Mouse (Mus musculus) intestine, embryonic 16.5 days (tissue): ENCODE results near the gene Tgfbr1. TPM values are rescaled to one million over a fixed set of nuclear protein-coding genes. Genes with fewer than 3 reads are reported as not detected.
A peak's percentile ranks its signal among the peaks of the same experiment; 100 is the strongest.

ENCODE experiments used
- ATAC-seq: fragments of 200-750 bp; cut with Nextera tagmentation; 2 replicates; pipeline ENCODE4 v1.8.0; 2017; ENCODE audit warnings: moderate TSS enrichment, moderate library complexity
- H3K27ac ChIP-seq: fragments of 300-500 bp; sonication (generic); 2 replicates; pipeline ENCODE4 v1.5.1; 2014; ENCODE audit warnings: mild to moderate bottlenecking, low read length
- H3K27me3 ChIP-seq: fragments of 300-500 bp; sonication (generic); replicated peaks from 2 replicates; pipeline ENCODE4 v1.6.1; 2014; ENCODE audit warnings: low read length, control low read depth, mixed read lengths; ENCODE audit not compliant: control insufficient read depth, insufficient read depth
- H3K36me3 ChIP-seq: fragments of 300-500 bp; sonication (generic); 2 replicates; pipeline ENCODE4 v1.6.1; 2014; ENCODE audit warnings: low read length, control low read depth; ENCODE audit not compliant: control insufficient read depth, insufficient read depth
- H3K4me1 ChIP-seq: fragments of 300-500 bp; sonication (generic); 2 replicates; pipeline ENCODE4 v1.6.1; 2014; ENCODE audit warnings: low read length, control low read depth, mixed read lengths; ENCODE audit not compliant: control insufficient read depth, insufficient read depth
- H3K4me2 ChIP-seq: fragments of 300-500 bp; sonication (generic); 2 replicates; pipeline ENCODE4 v1.6.1; 2014; ENCODE audit warnings: low read depth, low read length, control low read depth
- H3K4me3 ChIP-seq: fragments of 300-500 bp; sonication (generic); 2 replicates; pipeline ENCODE4 v1.5.1; 2014; ENCODE audit warnings: mild to moderate bottlenecking, low read length
- H3K9ac ChIP-seq: fragments of 300-500 bp; sonication (generic); 2 replicates; pipeline ENCODE4 v1.6.1; 2014; ENCODE audit warnings: low read depth, low read length
- H3K9me3 ChIP-seq: fragments of 300-500 bp; sonication (generic); 2 replicates; pipeline ENCODE4 v1.6.1; 2016; ENCODE audit warnings: low read length, control low read depth; ENCODE audit not compliant: control insufficient read depth
- WGBS: fragments of 180-500 bp; shearing (Covaris S2); extraction: QIAGEN DNeasy Blood & Tissue Kit; methylation state at CpG from one replicate; pipeline ENCODE4 v1.1.7; 2014; 5-methylcytosine and 5-hydroxymethylcytosine counted together
- polyA plus RNA-seq: library from polyadenylated mRNA; unstranded; fragments of >200 nt; fragmentation: Nextera tagmentation; extraction: Ambion mirVana; gene quantifications from 2 replicates; pipeline ENCODE4 v1.2.1, GENCODE M21; 2015

Tgfbr1 gene
- polyA plus RNA-seq: 17.5 and 20.6 TPM in 2 replicates

- WGBS: under 1% methylated on average over 56 of the region's 65 CpGs
- H3K4me1 ChIP-seq: peaks cover 5% of the 10 kb centered on the region; the same call in 1 of the 2 replicates
- peak within 1 kb of the TSS; percentile 96 for H3K27ac ChIP-seq
- peak within 1 kb of the TSS; percentile 97 for H3K4me2 ChIP-seq
- peak; percentile 99 for ATAC-seq
- no peaks in the 10 kb centered on the region for H3K27me3 ChIP-seq
- peak within 1 kb of the TSS; percentile 91 for H3K9ac ChIP-seq
- no peaks in the 10 kb centered on the region for H3K36me3 ChIP-seq
- H3K9me3 ChIP-seq: no peaks in the 10 kb centered on the region
- H3K4me3 ChIP-seq: peak within 1 kb of the TSS; percentile 96
Observed at GRCm38 (mm10) chr4:47352803-47353388, at the start of gene Tgfbr1. TSS of gene Tgfbr1 (plus strand) at chr4:47353222.

GRCm38 (mm10) chr4:47303340-47303998 lies 49.6 kb upstream of the Tgfbr1 start:
- Histone ChIP-seq H3K4me3 (no peak overlapping the region), H3K9ac (no peak overlapping the region), H3K27me3 (no peaks in the 10 kb centered on the region), H3K4me1 (no peaks in the 10 kb centered on the region), H3K27ac (no peak overlapping the region), H3K4me2 (no peak overlapping the region), H3K36me3 (no peaks in the 10 kb centered on the region), H3K9me3 (peaks cover 4% of the 10 kb centered on the region; the same call in 1 of the 2 replicates)
- ATAC-seq: no peak
- WGBS: 68% methylated on average over 5 of the region's 5 CpGs

- no peaks in the 10 kb centered on the region for H3K36me3 ChIP-seq
- WGBS: 76% methylated on average over 12 of the region's 12 CpGs
- ATAC-seq: peak; percentile 53; the same call in 1 of the 2 replicates
Observed at GRCm38 (mm10) chr4:47309886-47310625, 43.0 kb upstream of the Tgfbr1 start.

GRCm38 (mm10) chr4:47310812-47311211 lies 42.2 kb upstream of the Tgfbr1 start:
- no peak overlapping the region for H3K27ac ChIP-seq
- H3K36me3 ChIP-seq: no peaks in the 10 kb centered on the region
- WGBS: 58% methylated on average over 6 of the region's 6 CpGs
- H3K4me2 ChIP-seq: no peak overlapping the region
- H3K9me3 ChIP-seq: no peaks in the 10 kb centered on the region
- H3K4me3 ChIP-seq: no peak overlapping the region
- peak; percentile 85 for ATAC-seq
- peaks cover 14% of the 10 kb centered on the region; the same call in 1 of the 2 replicates for H3K4me1 ChIP-seq
- no peaks in the 10 kb centered on the region for H3K27me3 ChIP-seq
- H3K9ac ChIP-seq: no peak overlapping the region

More at GRCm38 (mm10) chr4:47309886-47310625, 43.0 kb upstream of the Tgfbr1 start:
- H3K9me3 ChIP-seq: no peaks in the 10 kb centered on the region
- no peak overlapping the region for H3K9ac ChIP-seq
- no peak overlapping the region for H3K27ac ChIP-seq
- H3K4me3 ChIP-seq: no peak overlapping the region
- H3K27me3 ChIP-seq: no peaks in the 10 kb centered on the region
- H3K4me1 ChIP-seq: peaks cover 14% of the 10 kb centered on the region; the same call in 1 of the 2 replicates
- no peak overlapping the region for H3K4me2 ChIP-seq

- no peak overlapping the region for H3K4me2 ChIP-seq
- no peaks in the 10 kb centered on the region for H3K27me3 ChIP-seq
- H3K4me3 ChIP-seq: no peak overlapping the region
- H3K9ac ChIP-seq: no peak overlapping the region
- H3K4me1 ChIP-seq: peaks cover 14% of the 10 kb centered on the region; the same call in 1 of the 2 replicates
- no peaks in the 10 kb centered on the region for H3K9me3 ChIP-seq
- no peak for ATAC-seq
- H3K27ac ChIP-seq: no peak overlapping the region
- WGBS: 93% methylated on average over 6 of the region's 6 CpGs
- no peaks in the 10 kb centered on the region for H3K36me3 ChIP-seq
Observed at GRCm38 (mm10) chr4:47311467-47311866, 41.6 kb upstream of the Tgfbr1 start.

- Histone ChIP-seq H3K9ac (no peak overlapping the region), H3K36me3 (no peaks in the 10 kb centered on the region), H3K4me2 (no peak overlapping the region), H3K4me3 (no peak overlapping the region), H3K9me3 (no peaks in the 10 kb centered on the region), H3K4me1 (peaks cover 14% of the 10 kb centered on the region; the same call in 1 of the 2 replicates), H3K27me3 (no peaks in the 10 kb centered on the region), H3K27ac (no peak overlapping the region)
- ATAC-seq: no peak
- WGBS: 67% methylated on average over 7 of the region's 7 CpGs
Observed at GRCm38 (mm10) chr4:47311929-47312328, 41.1 kb upstream of the Tgfbr1 start.

GRCm38 (mm10) chr4:47312676-47313075 lies 40.3 kb upstream of the Tgfbr1 start:
- no peaks in the 10 kb centered on the region for H3K27me3 ChIP-seq
- H3K9me3 ChIP-seq: no peaks in the 10 kb centered on the region
- 67% methylated on average over 14 of the region's 14 CpGs for WGBS
- H3K4me1 ChIP-seq: peaks cover 14% of the 10 kb centered on the region; the same call in 1 of the 2 replicates
- no peak overlapping the region for H3K27ac ChIP-seq
- no peak for ATAC-seq
- no peak overlapping the region for H3K4me3 ChIP-seq
- no peak overlapping the region for H3K4me2 ChIP-seq
- no peaks in the 10 kb centered on the region for H3K36me3 ChIP-seq
- H3K9ac ChIP-seq: no peak overlapping the region

GRCm38 (mm10) chr4:47313710-47314410 lies 39.2 kb upstream of the Tgfbr1 start:
- Histone ChIP-seq H3K9me3 (no peaks in the 10 kb centered on the region), H3K27ac (no peak overlapping the region), H3K4me2 (no peak overlapping the region), H3K4me3 (no peak overlapping the region), H3K4me1 (peaks cover 14% of the 10 kb centered on the region; the same call in 1 of the 2 replicates), H3K27me3 (no peaks in the 10 kb centered on the region), H3K9ac (no peak overlapping the region), H3K36me3 (no peaks in the 10 kb centered on the region)
- ATAC-seq: no peak
- 84% methylated on average over 8 of the region's 8 CpGs for WGBS

- no peak overlapping the region for H3K9ac ChIP-seq
- ATAC-seq: no peak
- no peaks in the 10 kb centered on the region for H3K27me3 ChIP-seq
- H3K36me3 ChIP-seq: no peaks in the 10 kb centered on the region
- no peak overlapping the region for H3K27ac ChIP-seq
- no peaks in the 10 kb centered on the region for H3K9me3 ChIP-seq
- peaks cover 8% of the 10 kb centered on the region; the same call in 1 of the 2 replicates for H3K4me1 ChIP-seq
- 71% methylated on average over 2 of the region's 2 CpGs for WGBS
- H3K4me2 ChIP-seq: no peak overlapping the region
- H3K4me3 ChIP-seq: no peak overlapping the region
Observed at GRCm38 (mm10) chr4:47315458-47315857, 37.6 kb upstream of the Tgfbr1 start.
